Mouse (Mus musculus): ENCODE measurements at regions not wholly inside any gene's neighbourhood (a gene's known extent, or its start where the extent isn't known, plus 50 kb on each side); places are given as distances from the start of the nearest gene placed in this dataset.
"Not testable (repeated sequence)": the region's sequence is repeated elsewhere in the genome, so short reads cannot be mapped to it uniquely, and the experiment has no call there.

DNA sequence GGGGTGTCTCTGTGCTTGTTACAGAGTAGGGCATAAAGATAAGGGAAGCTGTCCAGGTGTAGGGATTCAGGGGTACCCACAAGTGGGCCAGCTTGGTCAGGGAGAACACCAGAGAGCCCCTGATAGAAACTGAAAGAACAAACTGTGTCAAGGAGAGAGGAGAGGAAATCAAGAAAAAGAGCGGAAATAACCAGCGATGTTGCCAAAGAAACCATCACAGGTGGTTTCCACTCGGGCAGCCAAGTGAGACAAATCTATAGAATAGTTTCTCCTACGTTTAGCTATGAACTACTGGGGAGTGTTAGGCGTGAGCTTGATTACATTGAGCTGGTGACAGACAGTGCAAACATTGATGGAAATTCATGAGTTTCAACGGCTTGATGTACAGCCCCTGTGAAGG, 138.8 kb downstream of the Glrx3 start:
- WGBS = 73% methylated on average over 6 of the region's 6 CpGs

DNA sequence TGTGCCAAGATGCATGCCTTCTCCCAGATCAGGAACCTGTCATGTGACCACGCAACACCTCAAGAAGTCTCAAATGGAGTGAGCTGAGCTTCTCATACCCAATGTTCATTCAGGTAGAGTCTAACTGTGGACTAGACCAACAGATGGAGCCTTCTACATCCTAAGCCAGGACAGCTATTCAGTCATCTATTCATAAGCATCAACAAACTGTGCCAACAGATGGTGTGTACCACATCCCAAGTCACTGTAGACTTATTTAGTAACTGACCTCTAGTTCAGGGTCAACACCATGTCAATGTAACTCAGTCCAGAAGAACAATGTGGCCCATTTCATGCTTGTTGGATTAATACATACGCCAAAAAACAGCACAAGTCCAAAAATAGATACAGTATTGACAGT, 146.1 kb downstream of the Glrx3 start:
- WGBS = 93% methylated on average over 2 of the region's 2 CpGs
- H3K4me1 ChIP-seq (ENCODE audit: control insufficient read depth, insufficient read depth, low read length) = peaks cover 3% of the 10 kb centered on the region; the same call in 1 of the 2 replicates
- TF ChIP-seq POLR2A (IDR thresholded peaks at IDR 0.05; ENCODE audit: insufficient read depth, low read depth, low read length) = no peak
- no peak for TF ChIP-seq CTCF (IDR thresholded peaks at IDR 0.05; ENCODE audit: insufficient read depth, low read depth, low read length)
- no peak overlapping the region for H3K4me3 ChIP-seq (ENCODE audit: insufficient read depth, low read depth, low read length)
- H3K27ac ChIP-seq (ENCODE audit: insufficient read depth, low read depth, low read length) = no peak overlapping the region

More for the DNA sequence above, 138.8 kb downstream of the Glrx3 start:
- TF ChIP-seq POLR2A (IDR thresholded peaks at IDR 0.05; ENCODE audit: insufficient read depth, low read depth, low read length) = no peak
- Histone ChIP-seq H3K4me3 (ENCODE audit: insufficient read depth, low read depth, low read length) (no peak overlapping the region), H3K4me1 (ENCODE audit: control insufficient read depth, insufficient read depth, low read length) (no peaks in the 10 kb centered on the region), H3K27ac (ENCODE audit: insufficient read depth, low read depth, low read length) (no peak overlapping the region)

GRCm38 (mm10) chr7:137584916-137585315, 147.5 kb downstream of the Glrx3 start:
- H3K4me3 ChIP-seq (ENCODE audit: insufficient read depth, low read depth, low read length); H3K4me1 ChIP-seq (ENCODE audit: control insufficient read depth, insufficient read depth, low read length); H3K27ac ChIP-seq (ENCODE audit: insufficient read depth, low read depth, low read length): not testable (repeated sequence)
- WGBS = 79% methylated on average over 4 of the region's 4 CpGs

- Histone ChIP-seq H3K4me1 (ENCODE audit: control insufficient read depth, insufficient read depth, low read length) (peaks cover 4% of the 10 kb centered on the region; the same call in 1 of the 2 replicates), H3K4me3 (ENCODE audit: insufficient read depth, low read depth, low read length) (no peak overlapping the region), H3K27ac (ENCODE audit: insufficient read depth, low read depth, low read length) (no peak overlapping the region)
- no peak for TF ChIP-seq POLR2A (IDR thresholded peaks at IDR 0.05; ENCODE audit: insufficient read depth, low read depth, low read length)
- TF ChIP-seq CTCF (IDR thresholded peaks at IDR 0.05; ENCODE audit: insufficient read depth, low read depth, low read length) = no peak
- WGBS = 77% methylated on average over 8 of the region's 8 CpGs
Measured at GRCm38 (mm10) chr7:137593570-137593969, 156.2 kb downstream of the Glrx3 start.

DNA sequence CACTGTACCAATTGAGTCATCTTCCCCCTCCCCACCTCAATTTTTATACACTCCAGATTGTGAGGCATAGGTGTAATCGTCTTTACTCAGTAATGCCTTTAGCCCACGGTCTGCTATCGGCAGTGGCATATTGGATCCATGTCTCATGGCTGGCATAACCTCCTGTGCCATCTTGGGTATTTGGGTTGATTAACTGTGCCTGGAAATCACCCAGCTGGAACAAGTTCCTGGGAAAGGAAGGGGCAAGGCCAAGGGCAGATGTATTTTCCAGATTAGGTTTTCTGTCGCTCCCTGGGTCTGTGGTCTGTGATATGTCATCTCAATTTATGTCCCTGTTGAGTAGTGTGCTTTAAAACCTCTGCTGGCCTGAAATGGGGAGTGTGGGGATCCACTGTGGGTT, 158.2 kb downstream of the Glrx3 start:
- H3K27ac ChIP-seq (ENCODE audit: insufficient read depth, low read depth, low read length) = no peak overlapping the region
- TF ChIP-seq CTCF (IDR thresholded peaks at IDR 0.05; ENCODE audit: insufficient read depth, low read depth, low read length) = no peak
- 85% methylated on average over 4 of the region's 4 CpGs for WGBS

DNA sequence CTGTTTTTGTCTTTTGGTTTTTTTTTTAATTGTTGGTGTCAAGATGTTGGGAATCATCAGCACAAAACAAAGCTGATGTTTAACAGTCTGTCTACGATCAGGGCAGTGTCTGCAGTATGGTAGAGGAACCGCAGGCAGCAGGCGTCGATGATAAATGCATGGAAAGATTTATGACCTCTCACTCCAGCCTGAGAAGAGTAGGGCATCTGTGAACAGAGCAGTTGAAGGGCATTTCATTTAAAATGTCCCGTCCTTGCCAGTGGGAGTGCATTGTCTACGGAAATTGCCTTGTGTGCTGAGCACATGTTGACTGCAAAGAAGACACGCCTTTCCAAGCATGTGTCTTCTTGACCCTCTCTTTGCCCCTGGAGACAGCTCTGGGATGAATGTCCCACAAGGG, 158.7 kb downstream of the Glrx3 start:
- 96% methylated on average over 7 of the region's 7 CpGs for WGBS

More for the DNA sequence above, 158.2 kb downstream of the Glrx3 start:
- no peak overlapping the region for H3K4me3 ChIP-seq (ENCODE audit: insufficient read depth, low read depth, low read length)
- H3K4me1 ChIP-seq (ENCODE audit: control insufficient read depth, insufficient read depth, low read length) = no peaks in the 10 kb centered on the region

DNA sequence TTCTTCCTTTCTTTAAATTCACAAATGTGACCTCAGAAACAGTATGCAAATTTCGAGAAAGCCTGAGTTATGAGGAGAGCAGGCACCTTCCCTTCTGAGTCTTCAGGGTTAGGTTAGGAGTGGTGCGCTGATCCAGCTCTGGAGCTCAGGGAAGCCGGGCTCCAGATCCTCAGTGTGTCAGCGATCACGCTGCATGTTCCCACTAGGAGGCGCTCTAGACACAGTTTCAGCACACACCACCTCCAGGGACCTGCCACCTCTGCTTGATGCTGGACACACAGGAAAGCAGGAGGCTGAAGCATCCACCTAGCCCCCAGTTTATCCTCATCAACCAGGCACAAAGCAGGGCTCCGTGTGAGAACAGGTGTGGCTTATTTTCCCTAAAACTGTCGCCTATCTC, 165.6 kb downstream of the Glrx3 start:
- 10% methylated on average over 8 of the region's 8 CpGs for WGBS
- TF ChIP-seq CTCF (IDR thresholded peaks at IDR 0.05; ENCODE audit: insufficient read depth, low read depth, low read length) (peak; percentile 75), POLR2A (IDR thresholded peaks at IDR 0.05; ENCODE audit: insufficient read depth, low read depth, low read length) (no peak)
- no peaks in the 10 kb centered on the region for H3K4me1 ChIP-seq (ENCODE audit: control insufficient read depth, insufficient read depth, low read length)
- H3K4me3 ChIP-seq (ENCODE audit: insufficient read depth, low read depth, low read length) = no peak overlapping the region
- no peak overlapping the region for H3K27ac ChIP-seq (ENCODE audit: insufficient read depth, low read depth, low read length)

More for the DNA sequence above, 158.7 kb downstream of the Glrx3 start:
- TF ChIP-seq POLR2A (IDR thresholded peaks at IDR 0.05; ENCODE audit: insufficient read depth, low read depth, low read length) (no peak), CTCF (IDR thresholded peaks at IDR 0.05; ENCODE audit: insufficient read depth, low read depth, low read length) (no peak)
- no peaks in the 10 kb centered on the region for H3K4me1 ChIP-seq (ENCODE audit: control insufficient read depth, insufficient read depth, low read length)
- H3K27ac ChIP-seq (ENCODE audit: insufficient read depth, low read depth, low read length) = no peak overlapping the region
- H3K4me3 ChIP-seq (ENCODE audit: insufficient read depth, low read depth, low read length) = no peak overlapping the region

GRCm38 (mm10) chr7:137609752-137610151, 172.3 kb downstream of the Glrx3 start:
- Histone ChIP-seq H3K4me1 (ENCODE audit: control insufficient read depth, insufficient read depth, low read length) (no peaks in the 10 kb centered on the region), H3K27ac (ENCODE audit: insufficient read depth, low read depth, low read length) (no peak overlapping the region), H3K4me3 (ENCODE audit: insufficient read depth, low read depth, low read length) (no peak overlapping the region)
- 81% methylated on average over 6 of the region's 6 CpGs for whole genome bisulfite sequencing
- no peak for TF ChIP-seq CTCF (IDR thresholded peaks at IDR 0.05; ENCODE audit: insufficient read depth, low read depth, low read length)
- no peak for TF ChIP-seq POLR2A (IDR thresholded peaks at IDR 0.05; ENCODE audit: insufficient read depth, low read depth, low read length)

DNA sequence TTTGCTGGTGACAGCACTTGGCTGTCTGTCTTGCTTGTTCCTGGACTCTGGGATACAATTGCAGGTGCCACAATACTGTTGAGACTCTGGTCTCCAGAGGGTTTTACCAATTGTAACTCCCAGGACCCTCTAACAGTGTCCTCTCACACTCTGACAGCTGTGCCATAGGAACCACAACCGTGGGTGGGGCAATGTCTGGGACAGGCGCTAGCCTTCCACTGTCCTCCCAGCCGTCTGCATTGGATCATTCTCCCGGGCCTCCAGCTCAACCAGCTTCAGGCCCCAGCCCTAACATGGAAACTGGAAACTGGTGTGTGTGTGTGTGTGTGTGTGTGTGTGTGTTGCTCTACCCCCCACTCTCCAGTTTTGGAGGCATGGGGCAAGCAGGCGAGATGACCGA, 173.9 kb downstream of the Glrx3 start:
- WGBS = 86% methylated on average over 6 of the region's 6 CpGs
- Histone ChIP-seq H3K27ac (ENCODE audit: insufficient read depth, low read depth, low read length) (no peak overlapping the region), H3K4me3 (ENCODE audit: insufficient read depth, low read depth, low read length) (no peak overlapping the region), H3K4me1 (ENCODE audit: control insufficient read depth, insufficient read depth, low read length) (no peaks in the 10 kb centered on the region)
- TF ChIP-seq POLR2A (IDR thresholded peaks at IDR 0.05; ENCODE audit: insufficient read depth, low read depth, low read length) (no peak), CTCF (IDR thresholded peaks at IDR 0.05; ENCODE audit: insufficient read depth, low read depth, low read length) (no peak)

GRCm38 (mm10) chr7:137611891-137612522, 174.6 kb downstream of the Glrx3 start:
- Histone ChIP-seq H3K27ac (ENCODE audit: insufficient read depth, low read depth, low read length) (no peak overlapping the region), H3K4me1 (ENCODE audit: control insufficient read depth, insufficient read depth, low read length) (no peaks in the 10 kb centered on the region), H3K4me3 (ENCODE audit: insufficient read depth, low read depth, low read length) (no peak overlapping the region)
- 65% methylated on average over 7 of the region's 7 CpGs for WGBS
- TF ChIP-seq POLR2A (IDR thresholded peaks at IDR 0.05; ENCODE audit: insufficient read depth, low read depth, low read length) = no peak
- no peak for TF ChIP-seq CTCF (IDR thresholded peaks at IDR 0.05; ENCODE audit: insufficient read depth, low read depth, low read length)
